Mouse (Mus musculus): Measurements from ENCODE around the gene Tacstd2.

DNA sequence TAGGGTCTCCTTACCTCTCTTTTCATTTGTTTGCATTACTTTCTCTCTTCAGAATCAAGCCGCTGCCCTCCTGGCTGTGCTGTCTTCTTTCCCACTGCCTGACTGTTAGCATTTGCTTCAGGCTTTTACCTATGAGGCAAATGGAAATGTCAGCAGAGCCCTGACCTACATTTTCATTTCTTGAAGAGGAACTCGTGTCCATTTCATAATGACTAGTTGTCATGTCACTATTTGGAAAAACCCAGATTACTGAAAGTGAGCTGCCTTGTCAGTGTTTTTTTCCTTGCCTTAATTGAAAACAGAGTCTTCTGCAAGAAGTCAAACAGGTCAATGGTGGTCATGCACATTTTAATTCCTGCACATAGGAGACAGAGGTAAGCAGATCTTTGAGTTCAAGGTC is 43.8 kb downstream of the Tacstd2 start, which contains the start of gene Il23r:
- TF ChIP-seq CTCF (IDR thresholded peaks at IDR 0.05) (no peak), POLR2A (IDR thresholded peaks at IDR 0.05; ENCODE audit: insufficient read depth, low read depth, low read length) (no peak), EP300 (IDR thresholded peaks at IDR 0.05; ENCODE audit: insufficient read depth, low read depth, low read length) (no peak)

All from heart, adult 2 months (tissue).